Mouse (Mus musculus) megakaryocyte, embryonic 14.5 days (primary cell): ENCODE results near the gene B3gnt7. TPM values are rescaled to one million over a fixed set of nuclear protein-coding genes. Genes with fewer than 3 reads are reported as not detected.
A peak's percentile ranks its signal among the peaks of the same experiment; 100 is the strongest.

ENCODE experiments used
- H3K27me3 ChIP-seq: replicated peaks from 2 replicates; pipeline ENCODE3; 2012; ENCODE audit warnings: inconsistent platforms
- H3K36me3 ChIP-seq: replicated peaks from 2 replicates; pipeline ENCODE3; 2012; ENCODE audit warnings: low read length, inconsistent platforms, mixed read lengths
- H3K4me1 ChIP-seq: 2 replicates; pipeline ENCODE4 v1.6.1; 2012; ENCODE audit warnings: inconsistent platforms
- H3K4me3 ChIP-seq: replicated peaks from 2 replicates; pipeline ENCODE3; 2012; ENCODE audit warnings: moderate library complexity, mild to moderate bottlenecking, inconsistent platforms
- H3K9me3 ChIP-seq: 2 replicates; pipeline ENCODE4 v1.6.1; 2012; ENCODE audit warnings: inconsistent platforms
- FLI1 ChIP-seq: IDR thresholded peaks from 2 replicates; pipeline ENCODE4 v1.6.1; 2012; ENCODE audit warnings: low read length, inconsistent platforms, mixed read lengths
- GATA1 ChIP-seq: IDR thresholded peaks from 3 replicates; pipeline ENCODE4 v1.6.1; 2012; ENCODE audit warnings: mixed read lengths, low read length, inconsistent platforms, borderline replicate concordance
- polyA plus RNA-seq: library from polyadenylated mRNA; stranded (reverse); fragments of >175 nt; gene quantifications from 2 replicates; pipeline ENCODE4 v1.2.3, GENCODE M21; 2012; ENCODE audit warnings: low replicate concordance; ENCODE audit not compliant: insufficient read depth

The B3gnt7 gene
- polyA plus RNA-seq, 1 experiment = 3.7 TPM

GRCm38 (mm10) chr1:86300731-86301130 lies 1.9 kb upstream of the B3gnt7 start:
- peak overlapping the region; percentile 82 for H3K4me3 ChIP-seq
- H3K36me3 ChIP-seq = peaks cover 14% of the 10 kb centered on the region
- TF ChIP-seq GATA1 = no peak
- TF ChIP-seq FLI1 = no peak
- no peaks in the 10 kb centered on the region for H3K9me3 ChIP-seq
- H3K4me1 ChIP-seq = peaks cover 94% of the 10 kb centered on the region
- peaks cover 18% of the 10 kb centered on the region for H3K27me3 ChIP-seq

GRCm38 (mm10) chr1:86301221-86302091 lies 1.2 kb upstream of the B3gnt7 start:
- H3K9me3 ChIP-seq = no peaks in the 10 kb centered on the region
- TF ChIP-seq GATA1 (no peak), FLI1 (no peak)
- H3K4me3 ChIP-seq = peak overlapping the region; percentile 82
- H3K27me3 ChIP-seq = peaks cover 18% of the 10 kb centered on the region
- peaks cover 19% of the 10 kb centered on the region for H3K36me3 ChIP-seq
- peaks cover 96% of the 10 kb centered on the region for H3K4me1 ChIP-seq

GRCm38 (mm10) chr1:86303063-86303872 lies 636 bp downstream of the B3gnt7 start:
- Histone ChIP-seq H3K4me3 (peak overlapping the region; percentile 92), H3K9me3 (no peaks in the 10 kb centered on the region), H3K36me3 (peaks cover 37% of the 10 kb centered on the region), H3K4me1 (peaks cover 96% of the 10 kb centered on the region), H3K27me3 (peaks cover 18% of the 10 kb centered on the region)
- no peak for TF ChIP-seq GATA1
- TF ChIP-seq FLI1 = no peak

- peak overlapping the region; percentile 92 for H3K4me3 ChIP-seq
- TF ChIP-seq GATA1 (no peak), FLI1 (no peak)
- H3K27me3 ChIP-seq = peaks cover 18% of the 10 kb centered on the region
- peaks cover 93% of the 10 kb centered on the region for H3K4me1 ChIP-seq
- peaks cover 37% of the 10 kb centered on the region for H3K36me3 ChIP-seq
- no peaks in the 10 kb centered on the region for H3K9me3 ChIP-seq
These were observed 1.2 kb downstream of the B3gnt7 start for GRCm38 (mm10) chr1:86303873-86304250.

- no peak for TF ChIP-seq GATA1
- no peak for TF ChIP-seq FLI1
- Histone ChIP-seq H3K9me3 (no peaks in the 10 kb centered on the region), H3K27me3 (peaks cover 18% of the 10 kb centered on the region), H3K4me1 (peaks cover 75% of the 10 kb centered on the region), H3K36me3 (peaks cover 45% of the 10 kb centered on the region), H3K4me3 (no peak overlapping the region)
These were observed 4.1 kb downstream of the B3gnt7 start for GRCm38 (mm10) chr1:86306686-86307085.

- no peak overlapping the region for H3K4me3 ChIP-seq
These were observed 4.6 kb downstream of the B3gnt7 start for GRCm38 (mm10) chr1:86307177-86307762.

GRCm38 (mm10) chr1:86307871-86308641 lies 5.4 kb downstream of the B3gnt7 start:
- Histone ChIP-seq H3K4me1 (peaks cover 65% of the 10 kb centered on the region), H3K36me3 (peaks cover 45% of the 10 kb centered on the region), H3K27me3 (peaks cover 16% of the 10 kb centered on the region), H3K4me3 (no peak overlapping the region), H3K9me3 (no peaks in the 10 kb centered on the region)
- no peak for TF ChIP-seq FLI1
- TF ChIP-seq GATA1 = no peak

More at GRCm38 (mm10) chr1:86307177-86307762, 4.6 kb downstream of the B3gnt7 start:
- peaks cover 18% of the 10 kb centered on the region for H3K27me3 ChIP-seq
- peaks cover 45% of the 10 kb centered on the region for H3K36me3 ChIP-seq
- TF ChIP-seq GATA1 (no peak), FLI1 (no peak)
- no peaks in the 10 kb centered on the region for H3K9me3 ChIP-seq
- peaks cover 70% of the 10 kb centered on the region for H3K4me1 ChIP-seq

GRCm38 (mm10) chr1:86309270-86309833 lies 6.7 kb downstream of the B3gnt7 start:
- Histone ChIP-seq H3K4me1 (peaks cover 56% of the 10 kb centered on the region), H3K36me3 (peaks cover 45% of the 10 kb centered on the region), H3K9me3 (no peaks in the 10 kb centered on the region), H3K27me3 (peaks cover 4% of the 10 kb centered on the region), H3K4me3 (no peak overlapping the region)
- TF ChIP-seq GATA1 = no peak
- TF ChIP-seq FLI1 = no peak
